Mouse (Mus musculus): ENCODE measurements at regions not wholly inside any gene's neighbourhood (a gene's known extent, or its start where the extent isn't known, plus 50 kb on each side); places are given as distances from the start of the nearest gene placed in this dataset.

- DNase-seq, result no peak
Observed at GRCm38 (mm10) chr3:62159031-62159430, 179.1 kb upstream of the Arhgef26 start.

GRCm38 (mm10) chr3:62170647-62171046 lies 167.5 kb upstream of the Arhgef26 start:
- DNase-seq, result peak; percentile 20

GRCm38 (mm10) chr3:62187807-62188509 lies 150.2 kb upstream of the Arhgef26 start:
- no peak for DNase-seq

- DNase-seq, result peak; percentile 46
Observed at GRCm38 (mm10) chr3:62192466-62192865, 145.7 kb upstream of the Arhgef26 start.

GRCm38 (mm10) chr3:62194421-62194820 lies 143.7 kb upstream of the Arhgef26 start:
- DNase-seq, result no peak

- no peak for DNase-seq
Observed at GRCm38 (mm10) chr3:62196679-62197078, 141.5 kb upstream of the Arhgef26 start.

- DNase-seq, result peak; percentile 37
Observed at GRCm38 (mm10) chr3:62215806-62216205, 122.3 kb upstream of the Arhgef26 start.

- DNase-seq, result no peak
Observed at GRCm38 (mm10) chr3:62217335-62217734, 120.8 kb upstream of the Arhgef26 start.

GRCm38 (mm10) chr3:62227697-62228096 lies 110.4 kb upstream of the Arhgef26 start:
- DNase-seq, result no peak

GRCm38 (mm10) chr3:62228156-62228555 lies 110.0 kb upstream of the Arhgef26 start:
- DNase-seq, result no peak

GRCm38 (mm10) chr3:62241031-62241430 lies 97.1 kb upstream of the Arhgef26 start:
- DNase-seq, result no peak

- DNase-seq, result no peak
Observed at GRCm38 (mm10) chr3:62271703-62272102, 66.4 kb upstream of the Arhgef26 start.

- no peak for DNase-seq
Observed at GRCm38 (mm10) chr3:62278279-62278678, 59.9 kb upstream of the Arhgef26 start.

- no peak for DNase-seq
Observed at GRCm38 (mm10) chr3:62280960-62281359, 57.2 kb upstream of the Arhgef26 start.

Data from retina, postnatal 1 day (tissue).